Mouse (Mus musculus) forebrain, postnatal 0 days (tissue): ENCODE measurements at regions not wholly inside any gene's neighbourhood (a gene's known extent, or its start where the extent isn't known, plus 50 kb on each side); places are given as distances from the start of the nearest gene placed in this dataset.

ENCODE experiments used
- ATAC-seq: fragments of 200-750 bp; cut with Nextera tagmentation; 2 replicates; pipeline ENCODE4 v1.8.0; 2017; ENCODE audit warnings: mild to moderate bottlenecking, moderate library complexity
- DNase-seq: peaks from one replicate; pipeline ENCODE4 v3.0.0-alpha.2; 2015
- H3K27ac ChIP-seq: fragments of 300-500 bp; sonication (generic); 2 replicates; pipeline ENCODE4 v1.5.1; 2014; ENCODE audit warnings: low read depth, mild to moderate bottlenecking, antibody characterized with exemption, low read length, moderate library complexity, mixed read lengths
- H3K27me3 ChIP-seq: fragments of 300-500 bp; sonication (generic); 2 replicates; pipeline ENCODE4 v1.6.1; 2014; ENCODE audit warnings: mild to moderate bottlenecking, low read length, mixed read lengths; ENCODE audit not compliant: insufficient read depth
- H3K36me3 ChIP-seq: fragments of 300-500 bp; sonication (generic); 2 replicates; pipeline ENCODE4 v1.6.1; 2014; ENCODE audit warnings: mild to moderate bottlenecking, moderate library complexity; ENCODE audit not compliant: insufficient read depth
- H3K4me1 ChIP-seq: fragments of 300-500 bp; sonication (generic); 2 replicates; pipeline ENCODE4 v1.6.1; 2014; ENCODE audit warnings: antibody characterized with exemption; ENCODE audit not compliant: insufficient read depth
- H3K4me2 ChIP-seq: fragments of 300-500 bp; sonication (generic); 2 replicates; pipeline ENCODE4 v1.6.1; 2014; ENCODE audit warnings: low read depth, mild to moderate bottlenecking, moderate library complexity
- H3K4me3 ChIP-seq: fragments of 300-500 bp; sonication (generic); 2 replicates; pipeline ENCODE4 v1.5.1; 2014; ENCODE audit warnings: low read depth, low read length, mixed read lengths
- H3K9ac ChIP-seq: fragments of 300-500 bp; sonication (generic); 2 replicates; pipeline ENCODE4 v1.6.1; 2014; ENCODE audit warnings: mild to moderate bottlenecking
- H3K9me3 ChIP-seq: fragments of 300-500 bp; sonication (generic); 2 replicates; pipeline ENCODE4 v1.6.1; 2016; ENCODE audit warnings: low read length
- CTCF ChIP-seq: sonication (generic); IDR thresholded peaks from 2 replicates; pipeline ENCODE4 v1.5.1; 2016; ENCODE audit warnings: antibody characterized with exemption, control low read depth, low read depth
- WGBS: fragments of 180-500 bp; shearing (Covaris S2); extraction: QIAGEN DNeasy Blood & Tissue Kit; methylation state at CpG from one replicate; pipeline ENCODE4 v1.1.7; 2014; 5-methylcytosine and 5-hydroxymethylcytosine counted together

- ATAC-seq (no peak), DNase-seq (no peak)
- 61% methylated on average over 10 of the region's 10 CpGs for WGBS
- no peak for TF ChIP-seq CTCF
- H3K36me3 ChIP-seq = no peaks in the 10 kb centered on the region
- no peak overlapping the region for H3K9ac ChIP-seq
- H3K27me3 ChIP-seq = no peaks in the 10 kb centered on the region
- H3K4me1 ChIP-seq = no peaks in the 10 kb centered on the region
- no peak overlapping the region for H3K4me3 ChIP-seq
- H3K27ac ChIP-seq = no peak overlapping the region; the same call in 1 of the 2 replicates
- H3K4me2 ChIP-seq = no peak overlapping the region
- H3K9me3 ChIP-seq = no peaks in the 10 kb centered on the region
Observed at GRCm38 (mm10) chr12:107858536-107859280, 144.7 kb downstream of the Bcl11b start.

- TF ChIP-seq CTCF = 0 out of 2 replicates have a peak, but pooled peaks have one; percentile 23
- peak; percentile 56 for DNase-seq
- peak; percentile 47; the same call in 1 of the 2 replicates for ATAC-seq
- Histone ChIP-seq H3K4me3 (no peak overlapping the region), H3K4me1 (no peaks in the 10 kb centered on the region), H3K27me3 (no peaks in the 10 kb centered on the region), H3K27ac (peak overlapping the region; percentile 36), H3K9ac (no peak overlapping the region), H3K4me2 (no peak overlapping the region), H3K36me3 (no peaks in the 10 kb centered on the region), H3K9me3 (no peaks in the 10 kb centered on the region)
- WGBS = 9% methylated on average over 8 of the region's 8 CpGs
Observed at GRCm38 (mm10) chr12:107859750-107860149, 143.7 kb downstream of the Bcl11b start.

DNA sequence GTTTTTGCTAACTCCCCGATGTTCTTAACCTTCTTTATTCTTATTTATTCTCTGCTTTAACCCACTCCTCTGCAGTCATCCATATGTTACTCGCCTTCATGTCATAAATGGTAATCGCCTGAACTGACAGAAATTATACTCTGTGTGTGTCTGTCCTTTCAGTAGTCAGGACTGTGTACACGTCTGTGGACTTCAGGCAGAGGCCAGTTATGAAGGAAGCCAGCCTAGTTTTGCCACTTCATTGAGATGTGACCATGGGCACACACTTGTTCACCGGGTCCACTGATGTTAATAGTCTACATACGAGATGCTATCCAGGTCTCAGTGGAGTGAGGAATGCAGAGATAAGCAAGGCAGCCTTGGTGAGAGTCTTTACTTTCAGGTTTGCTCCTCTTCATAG is 143.0 kb downstream of the Bcl11b start:
- no peaks in the 10 kb centered on the region for H3K4me1 ChIP-seq
- H3K4me2 ChIP-seq = no peak overlapping the region
- no peak overlapping the region for H3K9ac ChIP-seq
- 70% methylated on average over 6 of the region's 6 CpGs for WGBS
- no peak for ATAC-seq
- TF ChIP-seq CTCF = no peak
- H3K27me3 ChIP-seq = no peaks in the 10 kb centered on the region
- DNase-seq = no peak
- no peaks in the 10 kb centered on the region for H3K36me3 ChIP-seq
- no peak overlapping the region for H3K4me3 ChIP-seq
- H3K27ac ChIP-seq = no peak overlapping the region
- H3K9me3 ChIP-seq = no peaks in the 10 kb centered on the region
